In genomic region chr16:76386496-76386895, GRCm38 (mm10) we compare ENCODE assay signal across 17 mouse cellular contexts.
"Had no signal": no experiment of that assay in that cellular context is flagged by ENCODE, and none has a peak within 500 bp of the region (broad histone marks: within the 10 kb centered on the region; RNA-seq: fewer than 3 reads in every experiment).

No protein-coding gene starts in this region.

- ATAC-seq: intestine, postnatal 0 days; liver, postnatal 0 days; lung, postnatal 0 days had no signal

- DNase-seq: kidney, adult 8-10 months; kidney, postnatal 14 days; kidney, postnatal 4 days; liver, postnatal 0 days; lung, embryonic 14.5 days; right cerebral cortex, postnatal 25 days; spleen, adult 18-20 months; thymus, postnatal 25 days had no signal

- H3K27me3 ChIP-seq: kidney, embryonic 15.5 days; limb, embryonic 12.5 days; limb, embryonic 15.5 days; stomach, embryonic 15.5 days had no signal

- H3K9ac ChIP-seq: kidney, embryonic 15.5 days; limb, embryonic 12.5 days; limb, embryonic 15.5 days; liver, embryonic 14.5 days; liver, postnatal 0 days; lung, embryonic 14.5 days; stomach, embryonic 15.5 days had no signal

- H3K4me3 ChIP-seq: kidney, embryonic 15.5 days; limb, embryonic 12.5 days; limb, embryonic 15.5 days; stomach, embryonic 15.5 days had no signal

- H3K4me2 ChIP-seq: kidney, embryonic 15.5 days; limb, embryonic 12.5 days; limb, embryonic 15.5 days; liver, embryonic 11.5 days; lung, embryonic 14.5 days; stomach, embryonic 15.5 days had no signal

- H3K4me1 ChIP-seq: kidney, embryonic 15.5 days; limb, embryonic 12.5 days; limb, embryonic 15.5 days; stomach, embryonic 15.5 days had no signal

- H3K9me3 ChIP-seq: kidney, embryonic 15.5 days; limb, embryonic 12.5 days; limb, embryonic 15.5 days; stomach, embryonic 15.5 days had no signal

- H3K27ac ChIP-seq: kidney, embryonic 15.5 days; limb, embryonic 12.5 days; limb, embryonic 15.5 days; liver, embryonic 14.5 days; macrophage; stomach, embryonic 15.5 days had no signal

- H3K36me3 ChIP-seq: kidney, embryonic 15.5 days; limb, embryonic 12.5 days; limb, embryonic 15.5 days; stomach, embryonic 15.5 days had no signal
